Mouse (Mus musculus): ENCODE data around the gene Cd3eap. TPM values are rescaled to one million over a fixed set of nuclear protein-coding genes. Genes with fewer than 3 reads are reported as not detected.

Cd3eap gene
- polyA plus RNA-seq, 1 experiment from 2014 or later, result 25.1 TPM

GRCm38 (mm10) chr7:19326359-19326758, 32.9 kb downstream of the Cd3eap start:
- peak overlapping the region; percentile 67 for H3K4me2 ChIP-seq
- no peaks in the 10 kb centered on the region for H3K9me3 ChIP-seq
- no peaks in the 10 kb centered on the region for H3K27me3 ChIP-seq (replicated peaks)
- peak overlapping the region; percentile 50 for H3K27ac ChIP-seq
- H3K4me1 ChIP-seq, result peaks cover 16% of the 10 kb centered on the region
- ATAC-seq (replicated peaks), result 0 out of 2 replicates have a peak, but pooled peaks have one; percentile 13
- H3K36me3 ChIP-seq (replicated peaks), result no peaks in the 10 kb centered on the region
- WGBS, result under 1% methylated on average over 19 of the region's 20 CpGs
- H3K9ac ChIP-seq, result no peak overlapping the region
- H3K4me3 ChIP-seq, result peak overlapping the region; percentile 37

- H3K27me3 ChIP-seq (replicated peaks), result no peaks in the 10 kb centered on the region
- no peak overlapping the region for H3K4me2 ChIP-seq
- H3K27ac ChIP-seq, result no peak overlapping the region
- no peak overlapping the region for H3K4me3 ChIP-seq
- peaks cover 18% of the 10 kb centered on the region for H3K4me1 ChIP-seq
- no peak for ATAC-seq (replicated peaks)
- no peak overlapping the region for H3K9ac ChIP-seq
- WGBS, result 74% methylated on average over 21 of the region's 21 CpGs
- H3K9me3 ChIP-seq, result no peaks in the 10 kb centered on the region
- no peaks in the 10 kb centered on the region for H3K36me3 ChIP-seq (replicated peaks)
Observed at GRCm38 (mm10) chr7:19325262-19326199, 33.8 kb downstream of the Cd3eap start.

GRCm38 (mm10) chr7:19324221-19324620, 35.1 kb downstream of the Cd3eap start:
- no peaks in the 10 kb centered on the region for H3K36me3 ChIP-seq (replicated peaks)
- H3K9ac ChIP-seq, result no peak overlapping the region
- H3K27me3 ChIP-seq (replicated peaks), result no peaks in the 10 kb centered on the region
- peaks cover 28% of the 10 kb centered on the region for H3K4me1 ChIP-seq
- H3K9me3 ChIP-seq, result no peaks in the 10 kb centered on the region
- no peak for ATAC-seq (replicated peaks)
- no peak overlapping the region for H3K27ac ChIP-seq
- H3K4me2 ChIP-seq, result no peak overlapping the region
- H3K4me3 ChIP-seq, result no peak overlapping the region
- WGBS, result 90% methylated on average over 11 of the region's 11 CpGs

- 61% methylated on average over 9 of the region's 9 CpGs for WGBS
- Histone ChIP-seq H3K27ac (no peak overlapping the region), H3K9ac (no peak overlapping the region), H3K4me1 (peaks cover 26% of the 10 kb centered on the region), H3K4me2 (no peak overlapping the region), H3K9me3 (no peaks in the 10 kb centered on the region), H3K4me3 (no peak overlapping the region), H3K27me3 (replicated peaks) (no peaks in the 10 kb centered on the region; the same call in 1 of the 2 replicates), H3K36me3 (replicated peaks) (no peaks in the 10 kb centered on the region)
- no peak for ATAC-seq (replicated peaks)
Observed at GRCm38 (mm10) chr7:19322489-19322888, 36.8 kb downstream of the Cd3eap start.

GRCm38 (mm10) chr7:19321464-19321863, 37.8 kb downstream of the Cd3eap start:
- Histone ChIP-seq H3K9me3 (no peaks in the 10 kb centered on the region), H3K27ac (no peak overlapping the region), H3K4me1 (peaks cover 16% of the 10 kb centered on the region), H3K36me3 (replicated peaks) (no peaks in the 10 kb centered on the region), H3K4me2 (no peak overlapping the region), H3K4me3 (no peak overlapping the region), H3K27me3 (replicated peaks) (no peaks in the 10 kb centered on the region; the same call in 1 of the 2 replicates), H3K9ac (no peak overlapping the region)
- 70% methylated on average over 5 of the region's 5 CpGs for WGBS
- no peak for ATAC-seq (replicated peaks)

GRCm38 (mm10) chr7:19320637-19321036, 38.6 kb downstream of the Cd3eap start:
- no peak for ATAC-seq (replicated peaks)
- Histone ChIP-seq H3K36me3 (replicated peaks) (no peaks in the 10 kb centered on the region), H3K4me2 (peak overlapping the region; percentile 81), H3K27me3 (replicated peaks) (no peaks in the 10 kb centered on the region; the same call in 1 of the 2 replicates), H3K4me1 (peaks cover 13% of the 10 kb centered on the region), H3K4me3 (peak overlapping the region; percentile 50; the same call in 1 of the 2 replicates), H3K27ac (no peak overlapping the region), H3K9me3 (no peaks in the 10 kb centered on the region), H3K9ac (peak overlapping the region; percentile 12; the same call in 1 of the 2 replicates)
- 52% methylated on average over 7 of the region's 7 CpGs for WGBS

- Histone ChIP-seq H3K4me1 (peaks cover 13% of the 10 kb centered on the region), H3K36me3 (replicated peaks) (no peaks in the 10 kb centered on the region), H3K27ac (peak overlapping the region; percentile 64), H3K4me3 (peak overlapping the region; percentile 50), H3K27me3 (replicated peaks) (no peaks in the 10 kb centered on the region; the same call in 1 of the 2 replicates), H3K9me3 (no peaks in the 10 kb centered on the region), H3K9ac (peak overlapping the region; percentile 37), H3K4me2 (peak overlapping the region; percentile 81)
- WGBS, result under 1% methylated on average over 41 of the region's 41 CpGs
- ATAC-seq (replicated peaks), result peak; percentile 95
Observed at GRCm38 (mm10) chr7:19319906-19320305, 39.4 kb downstream of the Cd3eap start.

GRCm38 (mm10) chr7:19319458-19319857, 39.8 kb downstream of the Cd3eap start:
- Histone ChIP-seq H3K36me3 (replicated peaks) (no peaks in the 10 kb centered on the region), H3K27ac (peak overlapping the region; percentile 64), H3K9me3 (no peaks in the 10 kb centered on the region), H3K9ac (peak overlapping the region; percentile 37), H3K4me2 (peak overlapping the region; percentile 81), H3K4me1 (peaks cover 13% of the 10 kb centered on the region), H3K27me3 (replicated peaks) (peaks cover under 1% of the 10 kb centered on the region; the same call in 1 of the 2 replicates), H3K4me3 (peak overlapping the region; percentile 50)
- 14% methylated on average over 9 of the region's 9 CpGs for WGBS
- peak; percentile 85 for ATAC-seq (replicated peaks)

- no peak overlapping the region for H3K9ac ChIP-seq
- H3K4me2 ChIP-seq, result no peak overlapping the region
- no peak overlapping the region for H3K27ac ChIP-seq
- no peak overlapping the region for H3K4me3 ChIP-seq
- no peaks in the 10 kb centered on the region for H3K36me3 ChIP-seq (replicated peaks)
- H3K4me1 ChIP-seq, result peaks cover 13% of the 10 kb centered on the region
- WGBS, result 83% methylated on average over 7 of the region's 7 CpGs
- no peak for ATAC-seq (replicated peaks)
- no peaks in the 10 kb centered on the region for H3K9me3 ChIP-seq
- H3K27me3 ChIP-seq (replicated peaks), result peaks cover 3% of the 10 kb centered on the region; the same call in 1 of the 2 replicates
Observed at GRCm38 (mm10) chr7:19318676-19319075, 40.6 kb downstream of the Cd3eap start.

GRCm38 (mm10) chr7:19318201-19318600, 41.1 kb downstream of the Cd3eap start:
- WGBS, result 80% methylated on average over 2 of the region's 2 CpGs
- ATAC-seq (replicated peaks), result no peak
- H3K27ac ChIP-seq, result no peak overlapping the region

GRCm38 (mm10) chr7:19316451-19317161, 42.7 kb downstream of the Cd3eap start:
- no peaks in the 10 kb centered on the region for H3K36me3 ChIP-seq (replicated peaks)
- WGBS, result 42% methylated on average over 14 of the region's 14 CpGs

More at GRCm38 (mm10) chr7:19318201-19318600, 41.1 kb downstream of the Cd3eap start:
- no peak overlapping the region for H3K4me3 ChIP-seq
- H3K36me3 ChIP-seq (replicated peaks), result no peaks in the 10 kb centered on the region
- H3K4me2 ChIP-seq, result no peak overlapping the region
- no peak overlapping the region for H3K9ac ChIP-seq
- peaks cover 13% of the 10 kb centered on the region for H3K4me1 ChIP-seq
- H3K27me3 ChIP-seq (replicated peaks), result peaks cover 5% of the 10 kb centered on the region; the same call in 1 of the 2 replicates
- no peaks in the 10 kb centered on the region for H3K9me3 ChIP-seq

GRCm38 (mm10) chr7:19314033-19314432, 45.2 kb downstream of the Cd3eap start:
- WGBS, result 52% methylated on average over 5 of the region's 5 CpGs
- Histone ChIP-seq H3K4me1 (peaks cover 14% of the 10 kb centered on the region), H3K9ac (no peak overlapping the region), H3K4me3 (no peak overlapping the region), H3K36me3 (replicated peaks) (no peaks in the 10 kb centered on the region), H3K9me3 (no peaks in the 10 kb centered on the region), H3K4me2 (no peak overlapping the region), H3K27ac (no peak overlapping the region), H3K27me3 (replicated peaks) (peaks cover 21% of the 10 kb centered on the region)
- ATAC-seq (replicated peaks), result no peak

More at GRCm38 (mm10) chr7:19316451-19317161, 42.7 kb downstream of the Cd3eap start:
- Histone ChIP-seq H3K9me3 (no peaks in the 10 kb centered on the region), H3K4me3 (no peak overlapping the region), H3K4me1 (peaks cover 13% of the 10 kb centered on the region), H3K27me3 (replicated peaks) (peaks cover 15% of the 10 kb centered on the region), H3K9ac (no peak overlapping the region), H3K4me2 (no peak overlapping the region), H3K27ac (no peak overlapping the region)
- no peak for ATAC-seq (replicated peaks)

Measured in midbrain, embryonic 15.5 days (tissue).